Mouse (Mus musculus) spleen, embryonic (tissue): Measurements from ENCODE around the gene Arhgap21.

Source experiments
- CTCF ChIA-PET: fragments of 350-600 bp; sonication (Branson Sonifier 250); formaldehyde crosslinking; loops from one replicate; lab custom pipeline; 2022; lab: Charles Lee

Arhgap21 gene

GRCm38 (mm10) chr2:20898684-20899083, 70.0 kb downstream of the Arhgap21 start:
- CTCF ChIA-PET = interaction anchor here (1.6 to 2.0 kb wide), 2 partner anchors 289 to 362 kb away, joined by 16 read pairs; no protein-coding TSS in a partner anchor

- CTCF ChIA-PET = no interaction called here
Observed at GRCm38 (mm10) chr2:20896446-20896845, 72.2 kb downstream of the Arhgap21 start.

GRCm38 (mm10) chr2:20894100-20894690, 74.5 kb downstream of the Arhgap21 start:
- CTCF ChIA-PET = interaction anchor here (0.6 to 1.3 kb wide), 2 partner anchors 200 to 368 kb away, joined by 5 to 6 read pairs; no protein-coding TSS in a partner anchor

- CTCF ChIA-PET = no interaction called here
Observed at GRCm38 (mm10) chr2:20888751-20889150, 79.9 kb downstream of the Arhgap21 start.

GRCm38 (mm10) chr2:20883288-20883687, 85.4 kb downstream of the Arhgap21 start:
- CTCF ChIA-PET = interaction anchor here (0.9 kb wide), 1 partner anchor 27 kb away, joined by 3 read pairs; no protein-coding TSS in a partner anchor

GRCm38 (mm10) chr2:20879877-20880605, 88.6 kb downstream of the Arhgap21 start:
- CTCF ChIA-PET = no interaction called here

GRCm38 (mm10) chr2:20874621-20875020, 94.1 kb downstream of the Arhgap21 start:
- CTCF ChIA-PET = no interaction called here

- CTCF ChIA-PET = no interaction called here
Observed at GRCm38 (mm10) chr2:20869212-20869965, 99.3 kb downstream of the Arhgap21 start.

- CTCF ChIA-PET = interaction anchor here (0.6 to 0.7 kb wide), 2 partner anchors 9 to 264 kb away, joined by 3 to 9 read pairs; no protein-coding TSS in a partner anchor
Observed at GRCm38 (mm10) chr2:20868052-20868451, 100.6 kb downstream of the Arhgap21 start.

- CTCF ChIA-PET = no interaction called here
Observed at GRCm38 (mm10) chr2:20865795-20866194, 102.9 kb downstream of the Arhgap21 start.

GRCm38 (mm10) chr2:20864569-20864968, 104.1 kb downstream of the Arhgap21 start:
- CTCF ChIA-PET = no interaction called here

GRCm38 (mm10) chr2:20860756-20861155, 107.9 kb downstream of the Arhgap21 start:
- CTCF ChIA-PET = no interaction called here

GRCm38 (mm10) chr2:20849346-20849745, 119.3 kb downstream of the Arhgap21 start:
- CTCF ChIA-PET = no interaction called here

GRCm38 (mm10) chr2:20831608-20832406, 136.9 kb downstream of the Arhgap21 start:
- CTCF ChIA-PET = no interaction called here

- CTCF ChIA-PET = no interaction called here
Observed at GRCm38 (mm10) chr2:20830882-20831281, 137.8 kb downstream of the Arhgap21 start.

GRCm38 (mm10) chr2:20826258-20826657, 142.4 kb downstream of the Arhgap21 start:
- CTCF ChIA-PET = no interaction called here

- CTCF ChIA-PET = no interaction called here
Observed at GRCm38 (mm10) chr2:20818226-20818625, 150.5 kb downstream of the Arhgap21 start.

- CTCF ChIA-PET = no interaction called here
Observed at GRCm38 (mm10) chr2:20813986-20814385, 154.7 kb downstream of the Arhgap21 start.

- CTCF ChIA-PET = no interaction called here
Observed at GRCm38 (mm10) chr2:20811506-20811905, 157.2 kb downstream of the Arhgap21 start.

GRCm38 (mm10) chr2:20801236-20801890, 167.3 kb downstream of the Arhgap21 start:
- CTCF ChIA-PET = no interaction called here
